Mouse (Mus musculus): Measurements from ENCODE around the gene Zbtb45.

- TF ChIP-seq CTCF (IDR thresholded peaks at IDR 0.05; ENCODE audit: low read depth) (no peak), EP300 (IDR thresholded peaks at IDR 0.05; ENCODE audit: low read depth) (no peak)
Observed at GRCm38 (mm10) chr7:12961511-12962141, 48.2 kb downstream of the Zbtb45 start.

All from liver, embryonic 14.5 days (tissue).